Mouse (Mus musculus) hindbrain, embryonic 11.5 days (tissue): Measurements from ENCODE around the gene Snta1. TPM values are rescaled to one million over a fixed set of nuclear protein-coding genes. Genes with fewer than 3 reads are reported as not detected.
A peak's percentile ranks its signal among the peaks of the same experiment; 100 is the strongest.
"Not testable (repeated sequence)": the region's sequence is repeated elsewhere in the genome, so short reads cannot be mapped to it uniquely, and the experiment has no call there.

Experiments used
- ATAC-seq: fragments of 200-750 bp; cut with Nextera tagmentation; 2 replicates; pipeline ENCODE4 v1.8.0; 2017; ENCODE audit warnings: mild to moderate bottlenecking, moderate TSS enrichment, moderate library complexity; ENCODE audit not compliant: low FRiP score
- DNase-seq: peaks from one replicate; pipeline ENCODE4 v3.0.0-alpha.2; 2015; ENCODE audit warnings: low spot score
- H3K27ac ChIP-seq: fragments of 300-500 bp; sonication (generic); 2 replicates; pipeline ENCODE4 v1.5.1; 2014; ENCODE audit warnings: mild to moderate bottlenecking, low read depth, low read length
- H3K27me3 ChIP-seq: fragments of 300-500 bp; sonication (generic); 2 replicates; pipeline ENCODE4 v1.6.1; 2014; ENCODE audit warnings: mild to moderate bottlenecking, low read length, moderate library complexity, mixed read lengths; ENCODE audit not compliant: control insufficient read depth, insufficient read depth
- H3K36me3 ChIP-seq: fragments of 300-500 bp; sonication (generic); 2 replicates; pipeline ENCODE4 v1.6.1; 2014; ENCODE audit warnings: mild to moderate bottlenecking, low read length, moderate library complexity, mixed read lengths; ENCODE audit not compliant: control insufficient read depth, insufficient read depth
- H3K4me1 ChIP-seq: fragments of 300-500 bp; sonication (generic); replicated peaks from 2 replicates; pipeline ENCODE4 v1.6.1; 2014; ENCODE audit warnings: low read length, mixed read lengths; ENCODE audit not compliant: control insufficient read depth, insufficient read depth
- H3K4me2 ChIP-seq: fragments of 300-500 bp; sonication (generic); replicated peaks from 2 replicates; pipeline ENCODE4 v1.6.1; 2014; ENCODE audit warnings: mild to moderate bottlenecking, low read depth, low read length
- H3K4me3 ChIP-seq: fragments of 300-500 bp; sonication (generic); 2 replicates; pipeline ENCODE4 v1.5.1; 2014; ENCODE audit warnings: low read depth, low read length
- H3K9ac ChIP-seq: fragments of 300-500 bp; sonication (generic); 2 replicates; pipeline ENCODE4 v1.6.1; 2014; ENCODE audit warnings: low read depth, low read length
- H3K9me3 ChIP-seq: fragments of 300-500 bp; sonication (generic); 2 replicates; pipeline ENCODE4 v1.6.1; 2016; ENCODE audit warnings: low read length; ENCODE audit not compliant: control insufficient read depth
- WGBS: fragments of 180-500 bp; shearing (Covaris S2); extraction: QIAGEN DNeasy Blood & Tissue Kit; methylation state at CpG from one replicate; pipeline ENCODE4 v1.1.7; 2014; 5-methylcytosine and 5-hydroxymethylcytosine counted together
- polyA plus RNA-seq: library from polyadenylated mRNA; unstranded; fragments of >200 nt; fragmentation: Nextera tagmentation; extraction: Ambion mirVana; gene quantifications from 2 replicates; pipeline ENCODE4 v1.2.1, GENCODE M21; 2014

Gene Snta1
- polyA plus RNA-seq, 1 experiment from 2014 or later, result 2.1 TPM

DNA sequence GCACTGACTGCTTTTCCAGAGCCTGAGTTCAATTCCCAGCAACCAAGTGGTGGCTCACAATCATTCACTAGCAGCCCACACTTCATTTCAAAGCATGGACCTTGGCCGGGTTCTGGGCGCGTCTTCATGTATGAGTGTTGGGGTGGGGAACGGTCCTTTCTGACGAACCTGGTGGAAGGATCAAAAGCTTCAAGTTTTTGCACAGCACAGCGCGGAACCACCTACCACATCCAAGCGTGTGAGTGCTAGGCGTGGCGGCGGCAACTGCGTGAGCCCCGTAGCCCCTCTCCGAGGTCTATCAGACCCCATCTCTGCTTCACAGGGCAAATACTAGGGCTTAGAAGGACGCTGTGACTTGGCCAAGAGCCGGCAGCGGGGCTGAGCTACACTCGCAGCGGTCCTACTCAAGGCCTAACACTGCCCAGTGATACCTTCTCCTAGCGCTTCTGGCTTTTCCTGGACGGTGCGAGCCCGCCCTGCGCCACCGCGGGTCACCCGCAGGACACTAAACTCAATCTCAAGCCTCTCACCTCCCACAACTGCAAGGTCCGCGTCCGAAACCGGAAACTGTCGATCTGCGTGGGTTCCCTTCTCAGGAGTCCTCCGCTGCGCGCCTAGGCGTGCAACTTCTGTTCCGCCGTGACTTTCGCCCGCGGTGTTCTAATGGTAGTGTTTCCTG is 35.6 kb downstream of the Snta1 start:
- no peaks in the 10 kb centered on the region for H3K36me3 ChIP-seq
- peak overlapping the region; percentile 96 for H3K9ac ChIP-seq
- H3K27ac ChIP-seq, result peak overlapping the region; percentile 67; the same call in 1 of the 2 replicates
- no peaks in the 10 kb centered on the region for H3K27me3 ChIP-seq
- WGBS, result under 1% methylated on average over 42 of the region's 42 CpGs
- ATAC-seq, result peak; percentile 83
- peak overlapping the region; percentile 67 for H3K4me2 ChIP-seq
- H3K4me3 ChIP-seq, result peak overlapping the region; percentile 86
- no peaks in the 10 kb centered on the region for H3K9me3 ChIP-seq
- no peaks in the 10 kb centered on the region; the same call in 1 of the 2 replicates for H3K4me1 ChIP-seq
- DNase-seq, result peak; percentile 90

- no peak overlapping the region for H3K4me3 ChIP-seq
- no peak overlapping the region for H3K27ac ChIP-seq
- no peaks in the 10 kb centered on the region for H3K36me3 ChIP-seq
- H3K9ac ChIP-seq, result no peak overlapping the region
- no peak for DNase-seq
- no peaks in the 10 kb centered on the region for H3K9me3 ChIP-seq
- no peaks in the 10 kb centered on the region for H3K27me3 ChIP-seq
- H3K4me2 ChIP-seq, result no peak overlapping the region
- H3K4me1 ChIP-seq, result no peaks in the 10 kb centered on the region
- no peak for ATAC-seq
- 96% methylated on average over 1 of the region's 1 CpGs for WGBS
Observed at GRCm38 (mm10) chr2:154367510-154367909, 40.4 kb downstream of the Snta1 start.

DNA sequence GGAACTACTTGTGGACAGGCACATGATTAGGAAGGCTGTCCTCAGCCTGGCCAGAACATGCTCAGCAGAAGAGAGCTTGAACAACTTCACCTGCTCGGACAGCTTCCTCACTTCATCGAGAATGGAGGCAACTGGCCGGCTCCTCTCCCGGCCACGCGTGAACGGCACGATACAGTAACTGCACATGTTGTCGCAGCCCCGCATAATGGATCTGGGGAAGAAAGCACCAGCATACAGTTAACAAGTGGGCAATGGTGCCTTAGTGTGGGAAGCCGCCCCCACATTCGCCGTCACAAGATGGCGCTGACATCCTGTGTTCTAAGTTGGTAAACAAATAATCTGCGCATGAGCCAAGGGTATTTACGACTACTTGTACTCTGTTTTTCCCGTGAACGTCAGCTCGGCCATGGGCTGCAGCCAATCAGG is 53.9 kb downstream of the Snta1 start:
- peak overlapping the region; percentile 28 for H3K4me3 ChIP-seq
- H3K9ac ChIP-seq, H3K27me3 ChIP-seq, ATAC-seq, H3K27ac ChIP-seq, H3K4me1 ChIP-seq, H3K9me3 ChIP-seq, H3K4me2 ChIP-seq, H3K36me3 ChIP-seq: not testable (repeated sequence)
- peak; percentile 4 for DNase-seq
- WGBS, result 73% methylated on average over 15 of the region's 19 CpGs

DNA sequence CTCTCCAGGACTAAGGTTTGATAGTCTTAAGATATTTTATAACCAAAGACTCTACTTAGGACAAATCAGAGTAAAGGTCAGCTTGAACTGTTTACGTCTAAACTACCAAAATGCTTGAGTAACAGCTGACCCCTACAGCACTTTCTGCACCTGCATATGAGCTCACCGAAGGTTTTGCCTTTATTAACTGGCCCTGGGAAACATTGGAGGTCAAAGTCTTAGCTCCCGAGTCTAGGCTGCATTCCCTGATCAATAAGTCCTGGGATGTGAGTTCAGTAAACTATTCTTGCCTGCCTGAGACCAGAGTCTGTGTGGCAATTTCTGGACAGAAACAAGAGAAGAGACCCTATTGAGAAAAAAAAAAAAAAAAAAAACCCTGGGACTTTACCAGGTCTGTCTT is 59.7 kb downstream of the Snta1 start:
- Histone ChIP-seq H3K9me3 (no peaks in the 10 kb centered on the region), H3K9ac (no peak overlapping the region), H3K27me3 (no peaks in the 10 kb centered on the region), H3K4me3 (no peak overlapping the region), H3K4me1 (no peaks in the 10 kb centered on the region), H3K27ac (no peak overlapping the region), H3K36me3 (no peaks in the 10 kb centered on the region), H3K4me2 (no peak overlapping the region)
- WGBS, result 90% methylated on average over 3 of the region's 3 CpGs
- DNase-seq (no peak), ATAC-seq (no peak)

GRCm38 (mm10) chr2:154339356-154339755 is 68.5 kb downstream of the Snta1 start:
- no peak for DNase-seq
- no peak for ATAC-seq
- H3K27me3 ChIP-seq, result no peaks in the 10 kb centered on the region
- 63% methylated on average over 2 of the region's 2 CpGs for whole genome bisulfite sequencing
- no peak overlapping the region for H3K9ac ChIP-seq
- no peaks in the 10 kb centered on the region for H3K9me3 ChIP-seq
- no peaks in the 10 kb centered on the region for H3K4me1 ChIP-seq
- no peaks in the 10 kb centered on the region for H3K36me3 ChIP-seq
- H3K4me2 ChIP-seq, result no peak overlapping the region
- H3K4me3 ChIP-seq, result no peak overlapping the region
- no peak overlapping the region for H3K27ac ChIP-seq

DNA sequence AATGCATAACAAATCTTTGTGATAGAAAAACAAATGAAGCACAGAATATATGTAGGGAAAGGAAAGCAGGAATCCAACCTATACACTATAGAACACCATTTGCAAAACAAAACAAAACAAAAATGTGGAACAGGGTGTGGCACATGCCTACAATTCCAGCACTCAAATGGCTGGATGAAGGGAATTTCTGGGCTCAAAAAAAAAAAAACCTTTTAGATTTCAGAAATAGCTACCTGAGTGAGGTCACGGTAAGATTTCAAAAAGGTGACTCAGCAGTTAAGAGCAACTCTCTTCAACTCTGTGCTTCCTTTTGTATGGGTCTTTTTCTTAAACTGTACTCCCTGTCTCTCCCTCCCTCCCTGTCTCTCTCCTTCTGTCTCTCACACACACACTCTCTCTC is 69.7 kb downstream of the Snta1 start:
- ATAC-seq, result no peak
- Histone ChIP-seq H3K36me3 (no peaks in the 10 kb centered on the region), H3K4me2 (no peak overlapping the region), H3K4me3 (no peak overlapping the region), H3K27me3 (no peaks in the 10 kb centered on the region), H3K27ac (no peak overlapping the region), H3K4me1 (no peaks in the 10 kb centered on the region), H3K9me3 (no peaks in the 10 kb centered on the region), H3K9ac (no peak overlapping the region)
- 74% methylated on average over 1 of the region's 1 CpGs for WGBS
- DNase-seq, result no peak

- no peak overlapping the region for H3K27ac ChIP-seq
- no peaks in the 10 kb centered on the region for H3K36me3 ChIP-seq
- H3K4me2 ChIP-seq, result no peak overlapping the region
- H3K4me3 ChIP-seq, result no peak overlapping the region
- no peaks in the 10 kb centered on the region for H3K27me3 ChIP-seq
- DNase-seq, result no peak
- 86% methylated on average over 4 of the region's 4 CpGs for WGBS
- ATAC-seq, result no peak
- no peak overlapping the region for H3K9ac ChIP-seq
- no peaks in the 10 kb centered on the region for H3K9me3 ChIP-seq
- no peaks in the 10 kb centered on the region for H3K4me1 ChIP-seq
Observed at GRCm38 (mm10) chr2:154335572-154335971, 72.3 kb downstream of the Snta1 start.

- H3K4me3 ChIP-seq, result no peak overlapping the region
- H3K36me3 ChIP-seq, result no peaks in the 10 kb centered on the region
- 83% methylated on average over 3 of the region's 3 CpGs for WGBS
- no peaks in the 10 kb centered on the region for H3K27me3 ChIP-seq
- H3K4me2 ChIP-seq, result no peak overlapping the region
- H3K9ac ChIP-seq, result no peak overlapping the region
- no peak overlapping the region for H3K27ac ChIP-seq
- ATAC-seq, result no peak
- H3K9me3 ChIP-seq, result no peaks in the 10 kb centered on the region
- no peaks in the 10 kb centered on the region for H3K4me1 ChIP-seq
- DNase-seq, result no peak
Observed at GRCm38 (mm10) chr2:154326852-154327251, 81.0 kb downstream of the Snta1 start.
